8 mouse cellular contexts compared by ENCODE assay signal in genomic region chr11:116445596-116446307, GRCm38 (mm10). TPM values are rescaled to one million over a fixed set of nuclear protein-coding genes. Genes with fewer than 3 reads are reported as not detected.
A peak's percentile ranks its signal among the peaks of the same experiment; 100 is the strongest.
DNase-seq lines count a peak whose midpoint lies in the region; ATAC-seq and TF ChIP-seq lines count a peak whose summit lies in the region.

No protein-coding gene starts in this region.

- peak overlapping the region; percentile 56; the same call in 1 of the 2 replicates for H3K9ac ChIP-seq in heart, embryonic 13.5 days
- H3K9ac ChIP-seq in kidney, postnatal 0 days (ENCODE audit: low read depth, low read length), result no peak overlapping the region
- no peak overlapping the region for H3K9ac ChIP-seq in liver, adult 2 months (ENCODE audit: low read depth, low read length)

- no peak overlapping the region for H3K4me3 ChIP-seq in heart, embryonic 13.5 days
- no peak overlapping the region for H3K4me3 ChIP-seq in kidney, postnatal 0 days (replicated peaks; ENCODE audit: low read depth, low read length)
- H3K4me3 ChIP-seq in liver, adult 2 months (ENCODE audit: insufficient read depth, low read depth, low read length), result no peak overlapping the region

- peaks cover 7% of the 10 kb centered on the region; the same call in 1 of the 2 replicates for H3K9me3 ChIP-seq in heart, embryonic 13.5 days
- H3K9me3 ChIP-seq in kidney, postnatal 0 days (replicated peaks; ENCODE audit: low read length), result peaks cover 2% of the 10 kb centered on the region; the same call in 1 of the 2 replicates

- no peaks in the 10 kb centered on the region for H3K36me3 ChIP-seq in heart, embryonic 13.5 days
- no peaks in the 10 kb centered on the region for H3K36me3 ChIP-seq in kidney, postnatal 0 days (ENCODE audit: insufficient read depth, low read length)
- no peaks in the 10 kb centered on the region for H3K36me3 ChIP-seq in liver, adult 2 months (ENCODE audit: control insufficient read depth, insufficient read depth, low read length)
- H3K36me3 ChIP-seq in splenic B cell, adult 2 months (ENCODE audit: control insufficient read depth, insufficient read depth, low read length, poor library complexity, severe bottlenecking), result no peaks in the 10 kb centered on the region

- ATAC-seq in erythroblast, adult 5-6 weeks (replicated peaks; ENCODE audit: low FRiP score, poor library complexity, severe bottlenecking), result peak; percentile 80
- no peak; the same call in 1 of the 2 replicates for ATAC-seq in heart, embryonic 13.5 days (ENCODE audit: extremely low read depth, insufficient number of reproducible peaks, low FRiP score, low TSS enrichment)
- peak; percentile 14 for ATAC-seq in kidney, postnatal 0 days (replicated peaks; ENCODE audit: low FRiP score, low read depth)

- peak; percentile 99 for TF ChIP-seq CTCF in kidney, postnatal 0 days (IDR thresholded peaks at IDR 0.05; ENCODE audit: low read depth)
- peak; percentile 93 for TF ChIP-seq CTCF in liver, adult 2 months (IDR thresholded peaks at IDR 0.05; ENCODE audit: low read depth, low read length)

- TF ChIP-seq POLR2A in liver, adult 2 months (IDR thresholded peaks at IDR 0.05; ENCODE audit: extremely low read depth, insufficient read depth, low read length), result no peak

- H3K27me3 ChIP-seq in heart, embryonic 13.5 days (replicated peaks), result peaks cover 30% of the 10 kb centered on the region
- no peaks in the 10 kb centered on the region for H3K27me3 ChIP-seq in kidney, postnatal 0 days (ENCODE audit: insufficient read depth, low read length)
- no peaks in the 10 kb centered on the region; the same call in none of the 2 replicates for H3K27me3 ChIP-seq in liver, adult 2 months (ENCODE audit: control insufficient read depth, insufficient read depth, low read length)
- H3K27me3 ChIP-seq in splenic B cell, adult 2 months (ENCODE audit: control insufficient read depth, insufficient read depth, low read length, poor library complexity, severe bottlenecking), result no peaks in the 10 kb centered on the region

- no peaks in the 10 kb centered on the region for H3K79me2 ChIP-seq in liver, adult 2 months (ENCODE audit: control insufficient read depth, insufficient read depth, low read length)

- H3K27ac ChIP-seq in heart, embryonic 13.5 days (replicated peaks), result no peak overlapping the region
- H3K27ac ChIP-seq in kidney, postnatal 0 days, result no peak overlapping the region
- H3K27ac ChIP-seq in liver, adult 2 months (replicated peaks; ENCODE audit: insufficient read depth, low read depth, low read length), result no peak overlapping the region

- peaks cover 12% of the 10 kb centered on the region for H3K4me1 ChIP-seq in heart, embryonic 13.5 days
- H3K4me1 ChIP-seq in kidney, postnatal 0 days (replicated peaks; ENCODE audit: insufficient read depth, low read length), result peaks cover 6% of the 10 kb centered on the region; the same call in 1 of the 2 replicates
- H3K4me1 ChIP-seq in liver, adult 2 months (ENCODE audit: control insufficient read depth, insufficient read depth, low read length), result peaks cover 3% of the 10 kb centered on the region; the same call in 1 of the 2 replicates

- H3K4me2 ChIP-seq in heart, embryonic 13.5 days, result peak overlapping the region; percentile 30; the same call in 1 of the 2 replicates
- H3K4me2 ChIP-seq in kidney, postnatal 0 days (ENCODE audit: low read length), result no peak overlapping the region

- peak; percentile 81 for DNase-seq in A20 (ENCODE audit: low read depth, low spot score)
- peak; percentile 96 for DNase-seq in brain, adult 2 months (ENCODE audit: low read depth, low spot score)
- peak; percentile 93 for DNase-seq in kidney, postnatal 0 days (ENCODE audit: low spot score)
- DNase-seq in liver, adult 2 months (ENCODE audit: extremely low read depth, low read depth, low spot score), result peak; percentile 72
- DNase-seq in naive thymus-derived CD4-positive, alpha-beta T cell, adult 2 months (ENCODE audit: low read depth), result peak; percentile 94
- DNase-seq in splenic B cell, adult 2 months (ENCODE audit: low read depth, low spot score), result peak; percentile 94

- WGBS in heart, embryonic 13.5 days, result 29% methylated on average over 16 of the region's 16 CpGs
- WGBS in kidney, postnatal 0 days, result 18% methylated on average over 16 of the region's 16 CpGs
- 43% methylated on average over 16 of the region's 16 CpGs for WGBS in liver, adult 2 months

RNA-seq across cellular contexts. Expression of gene Ubald2, which starts 11.9 kb away (rescaled TPM):
- total RNA-seq in erythroblast, adult 5-6 weeks (2015; ENCODE audit: low replicate concordance), result 46.6 and 59.0 TPM in 2 replicates
- total RNA-seq in erythroblast, adult 5-6 weeks (2017; ENCODE audit: low replicate concordance), result 27.0 and 41.7 TPM in 2 replicates
- polyA plus RNA-seq in heart, embryonic 13.5 days (2015; fragmentation: Nextera tagmentation; extraction: Ambion mirVana), result 31.0 and 32.3 TPM in 2 replicates
- 53.5 and 53.6 TPM in 2 replicates for polyA plus RNA-seq in kidney, postnatal 0 days (2015; fragmentation: Nextera tagmentation; extraction: Ambion mirVana)
- total RNA-seq in liver, adult 2 months (2014; rRNA removed), result 16.1 and 16.6 TPM in 2 replicates
- 45.7 and 72.0 TPM in 2 replicates for polyA plus RNA-seq in liver, adult 2 months (2012; rRNA removed)

RNA-seq across cellular contexts. Expression of gene Qrich2, which starts 20.3 kb away (rescaled TPM):
- not detected in 2 replicates for total RNA-seq in erythroblast, adult 5-6 weeks (2015; ENCODE audit: low replicate concordance)
- 0.17 TPM in 1 of 2 replicates, not detected in the other for total RNA-seq in erythroblast, adult 5-6 weeks (2017; ENCODE audit: low replicate concordance)
- polyA plus RNA-seq in heart, embryonic 13.5 days (2015; fragmentation: Nextera tagmentation; extraction: Ambion mirVana), result not detected in 2 replicates
- polyA plus RNA-seq in kidney, postnatal 0 days (2015; fragmentation: Nextera tagmentation; extraction: Ambion mirVana), result 0.24 and 0.32 TPM in 2 replicates
- 0.07 TPM in 1 of 2 replicates, not detected in the other for total RNA-seq in liver, adult 2 months (2014; rRNA removed)
- polyA plus RNA-seq in liver, adult 2 months (2012; rRNA removed), result 0.05 and 0.11 TPM in 2 replicates

RNA-seq across cellular contexts. Expression of gene Rnf157, which starts 32.9 kb away (rescaled TPM):
- total RNA-seq in erythroblast, adult 5-6 weeks (2015; ENCODE audit: low replicate concordance), result 0.63 and 1.7 TPM in 2 replicates
- total RNA-seq in erythroblast, adult 5-6 weeks (2017; ENCODE audit: low replicate concordance), result 2.0 and 2.1 TPM in 2 replicates
- polyA plus RNA-seq in heart, embryonic 13.5 days (2015; fragmentation: Nextera tagmentation; extraction: Ambion mirVana), result 4.0 and 6.1 TPM in 2 replicates
- 7.4 and 8.1 TPM in 2 replicates for polyA plus RNA-seq in kidney, postnatal 0 days (2015; fragmentation: Nextera tagmentation; extraction: Ambion mirVana)
- total RNA-seq in liver, adult 2 months (2014; rRNA removed), result 1.0 and 1.3 TPM in 2 replicates
- polyA plus RNA-seq in liver, adult 2 months (2012; rRNA removed), result 0.75 and 0.87 TPM in 2 replicates

RNA-seq across cellular contexts. Expression of gene Prpsap1, which starts 48.2 kb away (rescaled TPM):
- total RNA-seq in erythroblast, adult 5-6 weeks (2015; ENCODE audit: low replicate concordance), result 9.8 and 11.1 TPM in 2 replicates
- total RNA-seq in erythroblast, adult 5-6 weeks (2017; ENCODE audit: low replicate concordance), result 9.2 and 14.1 TPM in 2 replicates
- 90.2 and 102 TPM in 2 replicates for polyA plus RNA-seq in heart, embryonic 13.5 days (2015; fragmentation: Nextera tagmentation; extraction: Ambion mirVana)
- 150 and 167 TPM in 2 replicates for polyA plus RNA-seq in kidney, postnatal 0 days (2015; fragmentation: Nextera tagmentation; extraction: Ambion mirVana)
- 37.7 and 59.0 TPM in 2 replicates for total RNA-seq in liver, adult 2 months (2014; rRNA removed)
- 72.8 and 80.1 TPM in 2 replicates for polyA plus RNA-seq in liver, adult 2 months (2012; rRNA removed)
